Mouse (Mus musculus) ES-E14 (cell line): ENCODE measurements around the gene Copg2. TPM values are rescaled to one million over a fixed set of nuclear protein-coding genes. Genes with fewer than 3 reads are reported as not detected.

Experiments
- DNase-seq: peaks from one replicate; pipeline ENCODE4 v3.0.0-alpha.2; 2013; ENCODE audit warnings: low read depth, low spot score
- H3K27ac ChIP-seq: 2 replicates; pipeline ENCODE4 v1.5.1; 2012; ENCODE audit warnings: low read depth, mild to moderate bottlenecking, low read length, moderate library complexity, mixed read lengths; ENCODE audit not compliant: poor library complexity, insufficient read depth, severe bottlenecking
- H3K36me3 ChIP-seq: 2 replicates; pipeline ENCODE4 v1.6.1; 2012; ENCODE audit warnings: mild to moderate bottlenecking, low read length, moderate library complexity, mixed read lengths; ENCODE audit not compliant: control insufficient read depth, poor library complexity, insufficient read depth, severe bottlenecking
- H3K4me1 ChIP-seq, 2 experiments: fragments of 150-350 bp in 1 of 2; sonication (generic) in 1 of 2; 2 replicates each; pipeline ENCODE4 v1.6.1; 2012; ENCODE audit warnings: low read length in 2 of 2, mild to moderate bottlenecking in 1 of 2, mixed read lengths in 1 of 2; ENCODE audit not compliant: control insufficient read depth in 2 of 2, insufficient read depth in 2 of 2, poor library complexity in 1 of 2
- H3K4me3 ChIP-seq, 2 experiments: fragments of 150-350 bp in 1 of 2; sonication (generic) in 1 of 2; 2 replicates each; pipeline ENCODE4 v1.5.1; 2012; ENCODE audit warnings: low read length in 2 of 2, low read depth in 1 of 2, mild to moderate bottlenecking in 1 of 2, mixed read lengths in 1 of 2; ENCODE audit not compliant: insufficient read depth in 1 of 2, poor library complexity in 1 of 2, severe bottlenecking in 1 of 2
- H3K9ac ChIP-seq: 2 replicates; pipeline ENCODE4 v1.6.1; 2012; ENCODE audit warnings: low read depth, mild to moderate bottlenecking, low read length, mixed read lengths; ENCODE audit not compliant: poor library complexity, insufficient read depth, severe bottlenecking
- H3K9me3 ChIP-seq: fragments of 150-350 bp; sonication (generic); 2 replicates; pipeline ENCODE4 v1.6.1; 2012; ENCODE audit warnings: low read depth, mild to moderate bottlenecking, low read length; ENCODE audit not compliant: control insufficient read depth, insufficient read depth
- CHD2 ChIP-seq: IDR thresholded peaks from 2 replicates; pipeline ENCODE4 v1.6.1; 2014; ENCODE audit warnings: mild to moderate bottlenecking, low read depth, low read length, inconsistent platforms
- HCFC1 ChIP-seq: IDR thresholded peaks from 2 replicates; pipeline ENCODE4 v1.6.1; 2012; ENCODE audit warnings: low read length, inconsistent platforms, borderline replicate concordance; ENCODE audit not compliant: insufficient read depth
- MAFK ChIP-seq: IDR thresholded peaks from 2 replicates; pipeline ENCODE4 v1.6.1; 2014; ENCODE audit warnings: mild to moderate bottlenecking, low read depth, low read length, inconsistent platforms; ENCODE audit not compliant: insufficient read depth
- ZC3H11A ChIP-seq: IDR thresholded peaks from 2 replicates; pipeline ENCODE4 v1.6.1; 2012; ENCODE audit warnings: low read depth, mild to moderate bottlenecking, inconsistent platforms, low read length, borderline replicate concordance
- ZNF384 ChIP-seq: IDR thresholded peaks from 2 replicates; pipeline ENCODE4 v1.6.1; 2012; ENCODE audit warnings: low read depth, low read length, inconsistent platforms
- in situ Hi-C, 2 experiments: fragments of 600-800 bp; cut with MboI; formaldehyde crosslinking; loops; one replicate each; pipeline ENCODE4 v1.15.1; 2025; ENCODE audit warnings: low sequenced_read_pairs in 2 of 2, inconsistent platforms in 1 of 2; ENCODE audit not compliant: unreplicated experiment in 2 of 2
- total RNA-seq: library from RNA; depleted of rRNA; stranded (reverse); fragments of 300-350 nt; gene quantifications from 2 replicates; pipeline ENCODE4 v1.2.3, GENCODE M21; 2012

Copg2 gene
- total RNA-seq, 1 experiment, result 35.7 TPM

DNA sequence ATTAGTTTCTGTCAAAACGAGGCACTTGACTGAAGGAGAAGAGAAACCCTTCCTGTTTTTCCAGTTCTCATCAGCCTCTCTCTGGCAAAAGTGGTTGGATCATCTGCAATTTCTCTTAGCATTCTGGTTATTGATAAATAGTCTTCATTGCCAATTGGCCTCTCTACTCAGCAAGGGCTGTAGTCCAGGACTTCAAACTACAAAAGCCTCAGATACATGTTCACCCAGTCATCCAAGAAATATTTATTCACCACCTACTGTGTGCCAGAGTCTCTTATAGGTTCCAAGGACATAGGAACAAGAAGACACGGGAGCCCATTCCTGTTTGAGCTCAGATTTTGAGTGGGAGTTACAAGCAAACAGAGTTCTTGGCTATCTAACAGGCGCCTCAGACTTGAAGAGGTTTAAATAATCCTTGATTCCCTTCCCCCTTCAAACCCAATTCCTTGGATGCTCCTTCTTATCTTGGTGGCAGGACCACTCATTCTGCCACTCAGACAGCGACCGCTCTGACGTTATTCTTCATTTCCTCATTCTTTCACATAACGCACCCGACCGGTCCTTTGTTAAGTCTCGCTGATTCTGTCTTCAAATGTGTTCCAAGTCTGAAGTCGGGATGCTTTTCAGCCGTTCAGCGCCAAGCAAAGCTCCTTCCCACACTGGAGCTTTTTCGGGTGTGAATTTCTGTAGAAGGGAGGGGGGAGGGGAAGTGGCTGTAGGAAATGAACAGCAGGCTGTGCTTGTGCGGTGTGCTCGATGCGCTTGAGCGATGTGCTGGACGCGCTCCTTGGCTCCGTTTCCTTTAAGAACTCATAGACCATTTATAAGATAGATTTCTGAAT lies 24.5 kb upstream of the Copg2 start:
- TF ChIP-seq ZC3H11A, result no peak
- no peak for TF ChIP-seq HCFC1
- in situ Hi-C loops, result no loop called here
- Histone ChIP-seq H3K27ac (no peak overlapping the region), H3K9ac (no peak overlapping the region), H3K36me3 (no peaks in the 10 kb centered on the region), H3K9me3 (no peaks in the 10 kb centered on the region), H3K4me1 (no peaks in the 10 kb centered on the region), H3K4me3 (no peak overlapping the region)
- no peak for DNase-seq

DNA sequence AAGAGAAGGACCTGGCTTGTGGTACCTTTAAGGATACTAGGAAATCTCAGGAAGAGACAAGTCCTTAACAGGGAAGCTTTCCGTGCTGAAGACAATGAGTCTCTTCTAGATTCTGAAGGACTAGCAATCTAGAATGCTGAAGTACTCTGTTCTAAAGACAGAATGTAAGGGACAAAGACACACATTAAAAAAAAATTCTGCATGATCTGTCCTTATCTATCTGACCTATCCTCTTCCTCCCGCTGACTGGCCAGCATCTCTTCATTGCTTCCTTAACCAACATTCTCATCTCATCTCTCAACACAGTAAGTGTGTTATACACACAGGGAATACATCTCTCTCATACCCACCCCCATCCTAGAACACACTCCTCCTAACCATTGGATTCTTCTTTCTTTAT lies 18.9 kb upstream of the Copg2 start, which contains the start of gene Tsga13:
Gene Tsga13 (minus strand): TSS at position 101 of the 400 bp plus-strand sequence.
- in situ Hi-C loops, result no loop called here
- H3K9ac ChIP-seq, result no peak within 1 kb of the TSS
- no peak for TF ChIP-seq ZNF384
- H3K4me3 ChIP-seq, result no peak within 1 kb of the TSS
- H3K36me3 ChIP-seq, result no peaks in the 10 kb centered on the region
- H3K4me1 ChIP-seq, result no peaks in the 10 kb centered on the region
- no peak within 1 kb of the TSS for H3K27ac ChIP-seq
- H3K9me3 ChIP-seq, result no peaks in the 10 kb centered on the region
- no peak for DNase-seq

DNA sequence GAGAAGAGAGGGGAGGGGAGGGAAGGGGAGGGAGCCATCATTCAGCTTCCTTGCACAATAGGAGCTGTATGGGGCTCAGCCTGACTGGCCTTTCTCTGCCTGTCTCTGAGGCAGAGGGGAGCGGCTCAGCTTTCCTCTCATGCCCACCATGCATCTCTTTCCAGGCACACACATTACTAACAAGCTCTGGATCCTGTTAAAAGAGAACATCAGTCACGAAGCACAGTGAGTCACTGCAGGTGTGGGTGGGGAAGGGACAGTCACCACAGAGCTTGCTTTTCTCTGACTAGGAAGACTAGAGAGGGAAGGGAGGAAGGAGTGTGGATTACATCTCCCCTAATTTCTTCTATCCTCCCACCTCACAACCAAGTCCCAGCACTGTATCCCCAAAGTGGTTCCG lies 11.4 kb upstream of the Copg2 start:
- in situ Hi-C loops, result no loop called here
- no peak overlapping the region for H3K27ac ChIP-seq

DNA sequence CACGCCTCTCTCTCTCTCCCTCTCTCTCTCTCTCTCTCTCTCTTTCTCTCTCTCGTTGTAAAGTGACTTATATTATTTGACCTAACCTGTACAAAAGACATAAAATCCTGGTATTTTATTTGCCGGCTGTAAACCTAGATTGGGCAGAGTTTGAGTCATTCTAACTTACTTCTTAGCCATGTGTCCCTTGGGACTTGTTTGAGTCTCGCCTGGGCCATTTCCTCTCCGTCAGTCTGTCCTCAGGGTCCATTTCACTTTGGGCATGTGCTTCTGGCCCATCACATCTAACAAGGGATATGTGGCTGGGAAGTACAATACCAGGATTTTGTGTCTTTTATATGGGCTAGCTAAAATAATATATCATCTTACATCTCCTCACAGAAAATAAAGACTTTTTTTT lies 8.3 kb upstream of the Copg2 start:
- Histone ChIP-seq H3K36me3 (no peaks in the 10 kb centered on the region), H3K4me1 (no peaks in the 10 kb centered on the region), H3K9ac (no peak overlapping the region), H3K4me3 (no peak overlapping the region), H3K27ac (no peak overlapping the region), H3K9me3 (no peaks in the 10 kb centered on the region)
- no peak for DNase-seq
- TF ChIP-seq ZNF384, result no peak
- TF ChIP-seq CHD2, result no peak
- no peak for TF ChIP-seq MAFK
- no peak for TF ChIP-seq HCFC1
- TF ChIP-seq ZC3H11A, result no peak
- in situ Hi-C loops, result no loop called here

More for the DNA sequence above, 11.4 kb upstream of the Copg2 start:
- TF ChIP-seq CHD2, result no peak
- TF ChIP-seq ZNF384, result no peak
- no peak for TF ChIP-seq MAFK
- no peak for TF ChIP-seq ZC3H11A
- no peak for TF ChIP-seq HCFC1
- Histone ChIP-seq H3K36me3 (no peaks in the 10 kb centered on the region), H3K9me3 (no peaks in the 10 kb centered on the region), H3K9ac (no peak overlapping the region), H3K4me1 (no peaks in the 10 kb centered on the region), H3K4me3 (no peak overlapping the region)
- DNase-seq, result no peak

DNA sequence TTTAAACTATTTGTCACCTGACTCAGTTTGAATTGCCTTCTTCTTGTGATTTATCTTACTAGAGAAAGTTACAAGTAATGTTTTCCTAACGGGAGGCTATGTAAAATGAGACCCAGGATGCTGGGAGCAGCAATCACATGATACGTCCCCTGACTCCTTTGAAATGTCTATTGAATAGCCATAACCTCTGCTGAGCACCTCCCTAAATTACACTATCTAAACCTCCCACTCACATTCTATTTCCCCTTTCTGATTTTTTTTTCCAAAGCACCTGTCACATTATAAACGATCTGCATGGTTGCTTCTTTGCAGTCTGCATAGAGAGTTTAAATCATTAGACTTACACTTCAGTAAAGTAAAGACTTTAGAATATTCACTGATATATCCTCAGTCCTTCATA lies 7.4 kb upstream of the Copg2 start:
- Histone ChIP-seq H3K4me3 (no peak overlapping the region), H3K27ac (no peak overlapping the region), H3K9me3 (no peaks in the 10 kb centered on the region), H3K9ac (no peak overlapping the region), H3K36me3 (no peaks in the 10 kb centered on the region), H3K4me1 (no peaks in the 10 kb centered on the region)
- TF ChIP-seq MAFK (no peak), ZC3H11A (no peak), CHD2 (no peak), ZNF384 (no peak), HCFC1 (no peak)
- DNase-seq, result no peak
- in situ Hi-C loops, result no loop called here
